Mouse (Mus musculus) cerebellum, adult 2 months (tissue): ENCODE measurements around the gene Nos1. TPM values are rescaled to one million over a fixed set of nuclear protein-coding genes. Genes with fewer than 3 reads are reported as not detected.
A peak's percentile ranks its signal among the peaks of the same experiment; 100 is the strongest.

Experiments used
- DNase-seq, 2 experiments: peaks; one replicate each; pipeline ENCODE4 v3.0.0; 2021
- H3K27ac ChIP-seq: fragments of 200-500 bp; 2 replicates; pipeline ENCODE4 v1.5.1; 2012; ENCODE audit warnings: low read length, control low read depth, inconsistent platforms; ENCODE audit not compliant: insufficient read depth
- H3K27me3 ChIP-seq: fragments of 200-500 bp; 2 replicates; pipeline ENCODE4 v1.6.1; 2012; ENCODE audit warnings: inconsistent platforms, mild to moderate bottlenecking, low read length, moderate library complexity; ENCODE audit not compliant: control insufficient read depth, insufficient read depth
- H3K4me1 ChIP-seq: fragments of 200-500 bp; 2 replicates; pipeline ENCODE4 v1.6.1; 2011; ENCODE audit warnings: low read length; ENCODE audit not compliant: control insufficient read depth, insufficient read depth
- H3K4me3 ChIP-seq: fragments of 200-500 bp; replicated peaks from 2 replicates; pipeline ENCODE3; 2011; ENCODE audit warnings: mild to moderate bottlenecking, low read depth, low read length, control low read depth; ENCODE audit not compliant: insufficient read depth
- CTCF ChIP-seq: fragments of 200-500 bp; IDR thresholded peaks from 2 replicates; pipeline ENCODE4 v1.5.1; 2011; ENCODE audit warnings: low read depth, mild to moderate bottlenecking, control low read depth, low read length, moderate library complexity, borderline replicate concordance; ENCODE audit not compliant: insufficient read depth
- POLR2A ChIP-seq: fragments of 200-500 bp; IDR thresholded peaks from 2 replicates; pipeline ENCODE4 v1.6.1; 2011; ENCODE audit warnings: low read length, control low read depth, borderline replicate concordance; ENCODE audit not compliant: insufficient read depth
- WGBS: fragments of 180-500 bp; shearing (Covaris S2); methylation state at CpG from one replicate; pipeline ENCODE4 v1.1.7; 2018; 5-methylcytosine and 5-hydroxymethylcytosine counted together
- polyA plus RNA-seq: library from polyadenylated mRNA; depleted of rRNA; stranded (reverse); fragments of >200 nt; gene quantifications from 2 replicates; pipeline ENCODE4 v1.2.3, GENCODE M21; 2012

The Nos1 gene
- polyA plus RNA-seq, 1 experiment, result 28.0 TPM

- Histone ChIP-seq H3K27me3 (no peaks in the 10 kb centered on the region), H3K27ac (no peak overlapping the region), H3K4me1 (peaks cover 11% of the 10 kb centered on the region), H3K4me3 (no peak overlapping the region)
- WGBS, result 79% methylated on average over 9 of the region's 9 CpGs
- no peak for DNase-seq
- no peak for TF ChIP-seq CTCF
- no peak for TF ChIP-seq POLR2A
These were observed 186.1 kb downstream of the Nos1 start for GRCm38 (mm10) chr5:117966956-117967355.

GRCm38 (mm10) chr5:117967659-117968069 is 186.8 kb downstream of the Nos1 start:
- TF ChIP-seq POLR2A (no peak), CTCF (no peak)
- WGBS, result 61% methylated on average over 4 of the region's 4 CpGs
- Histone ChIP-seq H3K27ac (no peak overlapping the region), H3K4me3 (no peak overlapping the region), H3K27me3 (no peaks in the 10 kb centered on the region), H3K4me1 (peaks cover 11% of the 10 kb centered on the region)
- DNase-seq, result no peak

- WGBS, result 57% methylated on average over 10 of the region's 10 CpGs
- peak; percentile 70 to 84 for DNase-seq
- Histone ChIP-seq H3K4me3 (no peak overlapping the region), H3K27me3 (no peaks in the 10 kb centered on the region), H3K27ac (peak overlapping the region; percentile 19; the same call in 1 of the 2 replicates), H3K4me1 (peaks cover 11% of the 10 kb centered on the region)
- no peak for TF ChIP-seq POLR2A
- TF ChIP-seq CTCF, result no peak
These were observed 189.0 kb downstream of the Nos1 start for GRCm38 (mm10) chr5:117969681-117970427.

GRCm38 (mm10) chr5:117976263-117976656 is 195.4 kb downstream of the Nos1 start:
- H3K27ac ChIP-seq, result no peak overlapping the region
- DNase-seq, result no peak
- TF ChIP-seq POLR2A, result no peak
- no peak for TF ChIP-seq CTCF
- peak overlapping the region; percentile 88 for H3K4me3 ChIP-seq
- no peaks in the 10 kb centered on the region for H3K27me3 ChIP-seq
- whole genome bisulfite sequencing, result 21% methylated on average over 19 of the region's 19 CpGs
- peaks cover 3% of the 10 kb centered on the region; the same call in 1 of the 2 replicates for H3K4me1 ChIP-seq

- Histone ChIP-seq H3K27ac (peak within 1 kb of the TSS; percentile 75), H3K4me1 (peaks cover 3% of the 10 kb centered on the region; the same call in 1 of the 2 replicates), H3K4me3 (peak within 1 kb of the TSS; percentile 88), H3K27me3 (no peaks in the 10 kb centered on the region)
- TF ChIP-seq POLR2A (peak; percentile 78), CTCF (no peak)
- peak; percentile 97 to 98 for DNase-seq
- 1% methylated on average over 88 of the region's 88 CpGs for WGBS
These were observed 196.0 kb downstream of the Nos1 start, which contains the start of gene Fbxo21 for GRCm38 (mm10) chr5:117976657-117977500. TSS of gene Fbxo21 (plus strand) at chr5:117976730.

GRCm38 (mm10) chr5:117977501-117978158 is 196.8 kb downstream of the Nos1 start:
- peak overlapping the region; percentile 88 for H3K4me3 ChIP-seq
- no peaks in the 10 kb centered on the region for H3K27me3 ChIP-seq
- H3K27ac ChIP-seq, result peak overlapping the region; percentile 75; the same call in 1 of the 2 replicates
- peaks cover 3% of the 10 kb centered on the region; the same call in 1 of the 2 replicates for H3K4me1 ChIP-seq
- peak; percentile 58 to 64 for DNase-seq
- TF ChIP-seq POLR2A, result no peak
- no peak for TF ChIP-seq CTCF
- WGBS, result 2% methylated on average over 30 of the region's 30 CpGs

GRCm38 (mm10) chr5:117978159-117978697 is 197.4 kb downstream of the Nos1 start:
- Histone ChIP-seq H3K27me3 (no peaks in the 10 kb centered on the region), H3K4me1 (peaks cover 6% of the 10 kb centered on the region; the same call in 1 of the 2 replicates), H3K4me3 (peak overlapping the region; percentile 88), H3K27ac (no peak overlapping the region)
- 21% methylated on average over 17 of the region's 17 CpGs for WGBS
- TF ChIP-seq CTCF (no peak), POLR2A (no peak)
- DNase-seq, result no peak
